15 mouse cellular contexts compared by ENCODE assay signal in genomic region chr11:118298810-118299209, GRCm38 (mm10). TPM values are rescaled to one million over a fixed set of nuclear protein-coding genes. Genes with fewer than 3 reads are reported as not detected.
A peak's percentile ranks its signal among the peaks of the same experiment; 100 is the strongest.
DNase-seq lines count a peak whose midpoint lies in the region; ATAC-seq and TF ChIP-seq lines count a peak whose summit lies in the region.
"Had no signal": no experiment of that assay in that cellular context is flagged by ENCODE, and none has a peak within 500 bp of the region (broad histone marks: within the 10 kb centered on the region; RNA-seq: fewer than 3 reads in every experiment).

No protein-coding gene starts in this region.

- H3K4me1 ChIP-seq in intestine, embryonic 15.5 days (replicated peaks): no peaks in the 10 kb centered on the region
- H3K4me1 ChIP-seq in intestine, postnatal 0 days (replicated peaks; ENCODE audit: control insufficient read depth, insufficient read depth, low read length): no peaks in the 10 kb centered on the region
- H3K4me1 ChIP-seq in intestine, embryonic 16.5 days (ENCODE audit: control insufficient read depth, insufficient read depth, low read length): no peaks in the 10 kb centered on the region; the same call in 1 of the 2 replicates
- H3K4me1 ChIP-seq: hindbrain, embryonic 10.5 days; lung, embryonic 15.5 days had no signal

- intact Hi-C loops in left cerebral cortex, postnatal 4 days (cut with DNase I): no loop called here

- no peaks in the 10 kb centered on the region for H3K9me3 ChIP-seq in intestine, embryonic 15.5 days
- H3K9me3 ChIP-seq in intestine, postnatal 0 days (ENCODE audit: control insufficient read depth): no peaks in the 10 kb centered on the region
- H3K9me3 ChIP-seq in intestine, embryonic 16.5 days (ENCODE audit: control insufficient read depth, low read length): no peaks in the 10 kb centered on the region
- H3K9me3 ChIP-seq: hindbrain, embryonic 10.5 days; lung, embryonic 15.5 days had no signal

- H3K9ac ChIP-seq in intestine, embryonic 15.5 days: no peak overlapping the region
- no peak overlapping the region for H3K9ac ChIP-seq in intestine, postnatal 0 days (ENCODE audit: low read depth, low read length)
- H3K9ac ChIP-seq in intestine, embryonic 16.5 days (ENCODE audit: low read depth, low read length): no peak overlapping the region
- H3K9ac ChIP-seq: lung, embryonic 15.5 days had no signal

- no peaks in the 10 kb centered on the region for H3K36me3 ChIP-seq in intestine, embryonic 15.5 days
- no peaks in the 10 kb centered on the region for H3K36me3 ChIP-seq in intestine, postnatal 0 days (ENCODE audit: control insufficient read depth, insufficient read depth)
- H3K36me3 ChIP-seq in intestine, embryonic 16.5 days (ENCODE audit: control insufficient read depth, insufficient read depth, low read length): no peaks in the 10 kb centered on the region

- H3K4me3 ChIP-seq in intestine, embryonic 15.5 days (replicated peaks): no peak overlapping the region
- H3K4me3 ChIP-seq in intestine, postnatal 0 days (ENCODE audit: low read depth, low read length): no peak overlapping the region
- no peak overlapping the region for H3K4me3 ChIP-seq in intestine, embryonic 16.5 days (ENCODE audit: low read length)
- H3K4me3 ChIP-seq: hindbrain, embryonic 10.5 days; lung, embryonic 15.5 days had no signal

- ATAC-seq in intestine, embryonic 15.5 days: peak; percentile 28; the same call in 1 of the 2 replicates
- no peak for ATAC-seq in intestine, postnatal 0 days
- ATAC-seq in intestine, embryonic 16.5 days: peak; percentile 28; the same call in 1 of the 2 replicates
- peak; percentile 57 for ATAC-seq in megakaryocyte progenitor cell, adult 5-6 weeks (replicated peaks; ENCODE audit: poor library complexity)
- ATAC-seq: inflammation-experienced regulatory T-cells, adult 6 months had no signal

- no peak for TF ChIP-seq CTCF in intestine, postnatal 0 days (IDR thresholded peaks at IDR 0.05; ENCODE audit: low read depth)

- no peak overlapping the region for H3K27ac ChIP-seq in intestine, embryonic 15.5 days
- H3K27ac ChIP-seq in intestine, postnatal 0 days (ENCODE audit: low read depth, low read length): no peak overlapping the region
- H3K27ac ChIP-seq in intestine, embryonic 16.5 days (ENCODE audit: low read length): no peak overlapping the region
- H3K27ac ChIP-seq: hindbrain, embryonic 10.5 days; lung, embryonic 15.5 days had no signal

- WGBS in intestine, embryonic 15.5 days: 74% methylated on average over 2 of the region's 2 CpGs
- 59% methylated on average over 2 of the region's 2 CpGs for WGBS in intestine, postnatal 0 days
- WGBS in intestine, embryonic 16.5 days: 74% methylated on average over 2 of the region's 2 CpGs

- DNase-seq in ES-CJ7 (ENCODE audit: low read depth, low spot score): peak; percentile 52
- no peak for DNase-seq in right cerebral cortex, postnatal 10 days (ENCODE audit: low spot score in 2 of 2)
- DNase-seq in layer of hippocampus, adult 11-12 months (ENCODE audit: low spot score): no peak
- DNase-seq in left cerebral cortex, postnatal 4 days: no peak
- DNase-seq: cerebellum, postnatal 14 days; kidney, postnatal 25 days; midbrain, embryonic 14.5 days; right cerebral cortex, postnatal 14 days had no signal

- H3K4me2 ChIP-seq in intestine, embryonic 15.5 days (replicated peaks): no peak overlapping the region
- no peak overlapping the region for H3K4me2 ChIP-seq in intestine, postnatal 0 days (replicated peaks; ENCODE audit: low read depth)
- H3K4me2 ChIP-seq in intestine, embryonic 16.5 days (ENCODE audit: low read depth, low read length): no peak overlapping the region
- H3K4me2 ChIP-seq: lung, embryonic 15.5 days had no signal

- H3K27me3 ChIP-seq in intestine, embryonic 15.5 days (replicated peaks): no peaks in the 10 kb centered on the region
- H3K27me3 ChIP-seq in intestine, postnatal 0 days (replicated peaks; ENCODE audit: control insufficient read depth, insufficient read depth, low read length): no peaks in the 10 kb centered on the region
- H3K27me3 ChIP-seq in intestine, embryonic 16.5 days (replicated peaks; ENCODE audit: control insufficient read depth, insufficient read depth, low read length): no peaks in the 10 kb centered on the region
- H3K27me3 ChIP-seq: lung, embryonic 15.5 days had no signal

RNA-seq across cellular contexts. Expression of gene Usp36, which starts 8.8 kb away (rescaled TPM):
- 16.8 and 19.7 TPM in 2 replicates for polyA plus RNA-seq in intestine, embryonic 15.5 days (2015; fragmentation: Nextera tagmentation; extraction: Ambion mirVana)
- 6.0 and 6.1 TPM in 2 replicates for polyA plus RNA-seq in intestine, postnatal 0 days (2015; fragmentation: Nextera tagmentation; extraction: Ambion mirVana)
- 15.9 TPM in 2 replicates for polyA plus RNA-seq in intestine, embryonic 16.5 days (2015; fragmentation: Nextera tagmentation; extraction: Ambion mirVana)
- 19.1 and 23.7 TPM in 2 replicates for total RNA-seq in megakaryocyte progenitor cell, adult 5-6 weeks (2015)
- total RNA-seq in megakaryocyte progenitor cell, adult 5-6 weeks (2017): 11.7 and 14.1 TPM in 2 replicates
- total RNA-seq in left cerebral cortex, postnatal 4 days (2021): 10 to 100 TPM; 27.3 to 30.2 TPM

RNA-seq across cellular contexts. Expression of gene Cep295nl, which starts 43.5 kb away (rescaled TPM):
- polyA plus RNA-seq in intestine, embryonic 15.5 days (2015; fragmentation: Nextera tagmentation; extraction: Ambion mirVana): 0.23 and 0.24 TPM in 2 replicates
- 0.12 TPM in 2 replicates for polyA plus RNA-seq in intestine, postnatal 0 days (2015; fragmentation: Nextera tagmentation; extraction: Ambion mirVana)
- 0.20 and 0.24 TPM in 2 replicates for polyA plus RNA-seq in intestine, embryonic 16.5 days (2015; fragmentation: Nextera tagmentation; extraction: Ambion mirVana)
- 0.22 TPM in 1 of 2 replicates, not detected in the other for total RNA-seq in megakaryocyte progenitor cell, adult 5-6 weeks (2015)
- total RNA-seq in megakaryocyte progenitor cell, adult 5-6 weeks (2017): 0.54 TPM in 1 of 2 replicates, not detected in the other
- total RNA-seq in left cerebral cortex, postnatal 4 days (2021): 1 to 10 TPM; 2.8 to 3.9 TPM

RNA-seq across cellular contexts. Expression of gene Cyth1, which starts 50.4 kb away (rescaled TPM):
- 11.6 and 12.1 TPM in 2 replicates for polyA plus RNA-seq in intestine, embryonic 15.5 days (2015; fragmentation: Nextera tagmentation; extraction: Ambion mirVana)
- 9.5 and 10.9 TPM in 2 replicates for polyA plus RNA-seq in intestine, postnatal 0 days (2015; fragmentation: Nextera tagmentation; extraction: Ambion mirVana)
- 9.6 and 9.8 TPM in 2 replicates for polyA plus RNA-seq in intestine, embryonic 16.5 days (2015; fragmentation: Nextera tagmentation; extraction: Ambion mirVana)
- total RNA-seq in megakaryocyte progenitor cell, adult 5-6 weeks (2015): 12.3 and 15.1 TPM in 2 replicates
- 45.5 and 56.3 TPM in 2 replicates for total RNA-seq in megakaryocyte progenitor cell, adult 5-6 weeks (2017)
- 10 to 100 TPM; 66.3 to 70.5 TPM for total RNA-seq in left cerebral cortex, postnatal 4 days (2021)

RNA-seq across cellular contexts. Expression of gene Timp2, which starts 56.7 kb away (rescaled TPM):
- 58.8 and 60.2 TPM in 2 replicates for polyA plus RNA-seq in intestine, embryonic 15.5 days (2015; fragmentation: Nextera tagmentation; extraction: Ambion mirVana)
- polyA plus RNA-seq in intestine, postnatal 0 days (2015; fragmentation: Nextera tagmentation; extraction: Ambion mirVana): 38.9 TPM in 2 replicates
- 30.9 and 45.1 TPM in 2 replicates for polyA plus RNA-seq in intestine, embryonic 16.5 days (2015; fragmentation: Nextera tagmentation; extraction: Ambion mirVana)
- total RNA-seq in megakaryocyte progenitor cell, adult 5-6 weeks (2015): 7.4 and 9.5 TPM in 2 replicates
- total RNA-seq in megakaryocyte progenitor cell, adult 5-6 weeks (2017): 9.7 and 10.1 TPM in 2 replicates
- total RNA-seq in left cerebral cortex, postnatal 4 days (2021): 100 to 1,000 TPM; 273 to 295 TPM
